ENCODE assay signal across 9 mouse cellular contexts in the genomic region with DNA sequence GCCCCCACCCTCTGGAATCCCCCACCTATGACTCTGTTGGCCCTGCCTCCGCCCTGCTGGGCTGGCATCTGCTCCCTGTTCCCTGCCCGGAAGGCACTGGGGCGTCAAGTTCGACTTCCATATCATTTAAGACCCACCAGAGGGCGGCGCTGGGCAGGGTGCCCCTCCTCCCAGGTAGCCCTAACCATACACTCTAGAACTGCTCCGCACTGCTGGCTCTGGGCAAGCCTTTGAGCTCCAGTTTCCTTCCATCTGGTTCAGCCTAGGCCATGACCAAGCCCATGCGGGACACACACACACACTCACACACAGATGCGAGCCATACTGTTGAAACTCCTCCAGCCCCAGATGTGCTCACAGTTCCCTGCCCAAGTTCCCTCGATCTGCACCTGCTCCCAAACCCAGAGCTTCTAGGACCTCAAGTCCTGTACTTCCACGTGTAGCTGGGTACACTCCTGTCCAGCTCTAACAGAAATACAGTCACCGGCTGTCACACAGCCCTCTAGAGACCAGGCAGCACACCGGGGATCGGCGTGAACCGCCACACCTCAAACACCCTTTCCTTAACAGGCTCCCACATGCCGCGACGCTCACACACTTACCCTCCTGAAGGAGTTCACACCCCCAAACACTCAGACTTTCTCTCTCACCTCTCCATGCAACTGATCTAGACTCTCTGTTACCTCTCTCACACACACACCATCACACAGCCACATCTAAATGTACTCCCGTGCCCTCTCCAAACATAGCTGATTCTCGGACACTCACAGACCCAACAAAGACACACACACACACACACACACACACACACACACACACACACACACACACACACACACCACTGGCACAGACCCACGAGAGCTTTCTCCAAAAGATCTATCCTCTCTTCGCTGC. TPM values are rescaled to one million over a fixed set of nuclear protein-coding genes. Genes with fewer than 3 reads are reported as not detected.
DNase-seq lines count a peak whose midpoint lies in the region; ATAC-seq lines count a peak whose summit lies in the region.
"Had no signal": no experiment of that assay in that cellular context is flagged by ENCODE, and none has a peak within 500 bp of the region (broad histone marks: within the 10 kb centered on the region; RNA-seq: fewer than 3 reads in every experiment).

No protein-coding gene starts in this region.

- DNase-seq in lung, postnatal 10 days = no peak
- DNase-seq in embryo, embryonic 11 days = peak; percentile 69
- DNase-seq in left cerebral cortex, postnatal 10 days (ENCODE audit: extremely low spot score in 1 of 2, low spot score in 2 of 2) = peak; percentile 45 to 65
- DNase-seq in right cerebral cortex, postnatal 10 days (ENCODE audit: low spot score in 2 of 2) = peak; percentile 72 to 75
- DNase-seq in adrenal gland, postnatal 4 days (ENCODE audit: low spot score in 2 of 2) = no peak
- no peak for DNase-seq in adrenal gland, postnatal 36 days
- DNase-seq in heart, postnatal 4 days = no peak

- ATAC-seq in lung, embryonic 15.5 days (ENCODE audit: borderline replicate concordance, extremely low read depth, low FRiP score, low TSS enrichment) = no peak

- H3K27ac ChIP-seq in lung, embryonic 15.5 days = no peak overlapping the region

- peaks cover 85% of the 10 kb centered on the region for H3K27me3 ChIP-seq in lung, embryonic 15.5 days

- intact Hi-C loops in left cerebral cortex, postnatal 10 days (cut with DNase I) = loop anchor here (5.0 to 10.0 kb wide), 7 partner anchors 98 to 429 kb away; no protein-coding TSS in a partner anchor

- H3K9me3 ChIP-seq in lung, embryonic 15.5 days = no peaks in the 10 kb centered on the region

- H3K9ac ChIP-seq in lung, embryonic 15.5 days = no peak overlapping the region

- peak overlapping the region; percentile 46; the same call in 1 of the 2 replicates for H3K4me2 ChIP-seq in lung, embryonic 15.5 days

- H3K36me3 ChIP-seq in lung, embryonic 15.5 days = no peaks in the 10 kb centered on the region

- H3K4me1 ChIP-seq in lung, embryonic 15.5 days = peaks cover 6% of the 10 kb centered on the region

- 3% methylated on average over 23 of the region's 23 CpGs for WGBS in lung, embryonic 15.5 days

- no peak overlapping the region for H3K4me3 ChIP-seq in lung, embryonic 15.5 days

RNA-seq across cellular contexts. Expression of a gene that starts 1.1 kb away (rescaled TPM):
- polyA plus RNA-seq in lung, embryonic 15.5 days (2015; fragmentation: Nextera tagmentation; extraction: Ambion mirVana) = 0.13 and 0.39 TPM in 2 replicates
- 100 to 1,000 TPM; 147 to 158 TPM for total RNA-seq in left cerebral cortex, postnatal 10 days (2021)
- total RNA-seq in adrenal gland, postnatal 4 days (2021) = 1 to 10 TPM; 4.5 to 5.9 TPM
- total RNA-seq in adrenal gland, postnatal 36 days (2021) = 1 to 10 TPM; 2.9 to 3.7 TPM
- total RNA-seq in heart, postnatal 4 days (2021) = under 1 TPM; 0.14 to 0.20 TPM
- total RNA-seq: liver, adult 2 months had no signal
- polyA plus RNA-seq: liver, adult 2 months had no signal

Comparison
In these comparisons a context has a peak if more than half of its experiments do, and no peak if none do; other contexts are left out.
1. DNase-seq: peak in embryo, embryonic 11 days (single experiment), left cerebral cortex, postnatal 10 days (2 of 2) and right cerebral cortex, postnatal 10 days (2 of 2); none in lung, postnatal 10 days (single experiment), adrenal gland, postnatal 4 days (0 of 2), adrenal gland, postnatal 36 days (0 of 2) and heart, postnatal 4 days (single experiment).
2. RNA of a gene that starts 1.1 kb away (total RNA-seq): 147 to 158 TPM in left cerebral cortex, postnatal 10 days; 4.5 to 5.9 TPM in adrenal gland, postnatal 4 days, 2.9 to 3.7 TPM in adrenal gland, postnatal 36 days and 0.14 to 0.20 TPM in heart, postnatal 4 days; every median in the first group is over 10 times any median in the second.